Mouse (Mus musculus) forebrain, embryonic 11.5 days (tissue): ENCODE measurements at regions not wholly inside any gene's neighbourhood (a gene's known extent, or its start where the extent isn't known, plus 50 kb on each side); places are given as distances from the start of the nearest gene placed in this dataset.

Experiments
- ATAC-seq: fragments of 200-750 bp; cut with Nextera tagmentation; replicated peaks from 2 replicates; pipeline ENCODE4 v1.8.0; 2017; ENCODE audit warnings: moderate TSS enrichment; ENCODE audit not compliant: low FRiP score
- DNase-seq: peaks from one replicate; pipeline ENCODE4 v3.0.0-alpha.2; 2017; ENCODE audit warnings: low spot score
- H3K27ac ChIP-seq: fragments of 300-500 bp; sonication (generic); 2 replicates; pipeline ENCODE4 v1.5.1; 2014; ENCODE audit warnings: low read depth, low read length
- H3K27me3 ChIP-seq: fragments of 300-500 bp; sonication (generic); 2 replicates; pipeline ENCODE4 v1.6.1; 2014; ENCODE audit warnings: mild to moderate bottlenecking, low read length, mixed read lengths; ENCODE audit not compliant: control insufficient read depth, insufficient read depth
- H3K36me3 ChIP-seq: fragments of 300-500 bp; sonication (generic); 2 replicates; pipeline ENCODE4 v1.6.1; 2014; ENCODE audit warnings: mild to moderate bottlenecking, low read length, moderate library complexity, mixed read lengths; ENCODE audit not compliant: control insufficient read depth, insufficient read depth
- H3K4me1 ChIP-seq: fragments of 300-500 bp; sonication (generic); replicated peaks from 2 replicates; pipeline ENCODE4 v1.6.1; 2014; ENCODE audit warnings: low read length, mixed read lengths; ENCODE audit not compliant: control insufficient read depth, insufficient read depth
- H3K4me2 ChIP-seq: fragments of 300-500 bp; sonication (generic); 2 replicates; pipeline ENCODE4 v1.6.1; 2014; ENCODE audit warnings: low read depth, mild to moderate bottlenecking, low read length, moderate library complexity, mixed read lengths; ENCODE audit not compliant: severe bottlenecking
- H3K4me3 ChIP-seq: fragments of 300-500 bp; sonication (generic); 2 replicates; pipeline ENCODE4 v1.5.1; 2014; ENCODE audit warnings: low read depth, low read length
- H3K9ac ChIP-seq: fragments of 300-500 bp; sonication (generic); 2 replicates; pipeline ENCODE4 v1.6.1; 2014; ENCODE audit warnings: low read length
- H3K9me3 ChIP-seq: fragments of 300-500 bp; sonication (generic); 2 replicates; pipeline ENCODE4 v1.6.1; 2016; ENCODE audit warnings: low read length, mixed read lengths; ENCODE audit not compliant: control insufficient read depth
- WGBS: fragments of 180-500 bp; shearing (Covaris S2); extraction: QIAGEN DNeasy Blood & Tissue Kit; methylation state at CpG from one replicate; pipeline ENCODE4 v1.1.7; 2014; 5-methylcytosine and 5-hydroxymethylcytosine counted together

DNA sequence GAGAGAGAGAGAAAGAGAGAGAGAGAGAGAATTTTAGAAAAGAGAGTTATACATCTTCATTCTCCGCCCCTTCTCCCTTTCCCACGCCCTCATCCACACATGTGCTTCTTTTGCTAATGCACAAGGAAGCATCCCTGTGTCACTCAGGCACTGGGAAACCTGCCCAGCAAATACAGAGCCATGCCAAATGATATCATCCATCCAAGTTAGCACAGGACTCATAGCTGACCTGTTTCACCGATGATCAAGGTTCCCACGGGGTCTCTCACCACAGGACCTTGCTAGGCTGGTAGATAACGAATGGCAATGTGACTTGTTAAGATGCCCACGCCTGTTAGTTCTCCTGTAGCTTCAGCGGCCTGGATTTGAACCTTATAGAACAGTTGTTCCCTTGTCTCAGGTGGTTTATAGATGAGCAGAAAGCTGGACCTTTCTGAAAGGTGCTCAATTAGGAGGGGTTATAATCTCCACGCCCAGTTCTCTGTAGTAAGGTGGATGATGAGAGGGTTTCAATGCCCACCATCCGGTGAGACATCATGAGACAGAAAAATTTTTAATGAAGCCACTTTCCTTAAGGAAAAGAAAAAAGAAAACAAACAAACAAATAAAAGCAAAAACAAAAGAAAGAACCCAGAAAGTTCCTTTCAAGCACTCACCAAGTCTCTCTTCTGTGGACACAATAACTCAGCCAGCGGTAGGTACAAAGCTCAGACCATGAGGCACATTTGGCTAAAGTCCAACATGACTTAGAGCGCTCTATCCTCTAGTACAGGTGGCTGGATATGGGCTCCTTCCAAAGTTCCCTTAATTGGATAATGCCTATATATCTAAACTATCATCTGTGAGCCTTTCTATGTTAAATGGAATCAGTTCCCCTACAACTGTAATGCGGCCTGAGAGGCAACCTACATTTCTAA is 57.1 kb upstream of the Bmp2k start:
- DNase-seq (no peak), ATAC-seq (no peak)
- no peak overlapping the region for H3K9ac ChIP-seq
- no peak overlapping the region for H3K4me2 ChIP-seq
- WGBS: 86% methylated on average over 12 of the region's 12 CpGs
- H3K9me3 ChIP-seq: no peaks in the 10 kb centered on the region
- H3K27ac ChIP-seq: no peak overlapping the region
- H3K4me1 ChIP-seq: no peaks in the 10 kb centered on the region
- H3K4me3 ChIP-seq: no peak overlapping the region
- no peaks in the 10 kb centered on the region for H3K36me3 ChIP-seq
- no peaks in the 10 kb centered on the region for H3K27me3 ChIP-seq

DNA sequence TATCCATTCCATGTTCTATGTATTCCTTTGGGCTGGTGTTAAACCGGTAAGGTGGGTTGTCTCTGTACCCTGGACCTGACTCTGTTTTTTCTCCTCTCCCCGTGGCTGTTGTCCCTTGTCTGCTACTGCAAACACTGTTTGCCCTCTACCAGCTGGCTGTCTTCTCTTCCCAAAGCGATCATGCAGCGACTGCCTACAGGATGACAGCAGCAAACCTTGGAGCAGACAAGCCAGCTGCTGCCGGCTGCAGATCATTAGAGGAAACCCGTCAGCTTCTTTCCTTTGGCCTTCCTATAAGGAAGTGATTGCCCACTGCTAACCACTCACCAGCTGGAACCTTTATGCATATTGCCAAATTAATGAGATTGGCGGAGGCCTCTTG is 56.4 kb upstream of the Bmp2k start:
- H3K36me3 ChIP-seq: no peaks in the 10 kb centered on the region
- WGBS: 65% methylated on average over 7 of the region's 7 CpGs
- H3K4me2 ChIP-seq: no peak overlapping the region
- H3K4me1 ChIP-seq: no peaks in the 10 kb centered on the region
- no peak; the same call in 1 of the 2 replicates for ATAC-seq
- no peak for DNase-seq
- no peak overlapping the region for H3K9ac ChIP-seq
- no peak overlapping the region; the same call in 1 of the 2 replicates for H3K27ac ChIP-seq
- H3K27me3 ChIP-seq: no peaks in the 10 kb centered on the region
- H3K9me3 ChIP-seq: no peaks in the 10 kb centered on the region
- H3K4me3 ChIP-seq: no peak overlapping the region

GRCm38 (mm10) chr5:96941518-96941917 is 56.0 kb upstream of the Bmp2k start:
- Histone ChIP-seq H3K4me3 (no peak overlapping the region), H3K9ac (no peak overlapping the region), H3K27ac (no peak overlapping the region), H3K27me3 (no peaks in the 10 kb centered on the region), H3K9me3 (no peaks in the 10 kb centered on the region), H3K4me1 (no peaks in the 10 kb centered on the region), H3K36me3 (no peaks in the 10 kb centered on the region), H3K4me2 (no peak overlapping the region)
- DNase-seq (no peak), ATAC-seq (0 out of 2 replicates have a peak, but pooled peaks have one; percentile 36)
- WGBS: 93% methylated on average over 2 of the region's 2 CpGs
